Mouse (Mus musculus): Measurements from ENCODE around the gene Rbms1.

Gene Rbms1

DNA sequence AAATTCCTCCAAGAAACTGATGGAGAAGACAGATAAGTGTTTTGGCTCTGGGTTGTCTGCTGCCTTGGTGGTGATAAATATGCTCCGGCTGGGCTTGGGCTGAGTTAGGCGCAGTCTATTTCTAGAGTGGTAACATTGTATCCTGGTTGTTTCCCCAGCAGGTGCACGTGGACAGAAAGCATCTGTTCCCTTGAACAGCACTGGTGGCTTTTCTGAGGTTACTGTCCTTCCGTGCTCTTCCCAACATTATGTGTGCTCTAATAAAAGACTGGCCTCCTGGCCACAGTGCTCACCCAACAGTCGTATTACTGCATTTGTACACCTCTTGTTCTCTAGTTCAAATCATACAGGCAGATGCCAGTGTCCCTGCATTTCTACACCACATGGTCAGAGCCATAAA, 250.1 kb downstream of the Rbms1 start:
- DNase-seq (ENCODE audit: low read depth, low spot score): no peak

DNA sequence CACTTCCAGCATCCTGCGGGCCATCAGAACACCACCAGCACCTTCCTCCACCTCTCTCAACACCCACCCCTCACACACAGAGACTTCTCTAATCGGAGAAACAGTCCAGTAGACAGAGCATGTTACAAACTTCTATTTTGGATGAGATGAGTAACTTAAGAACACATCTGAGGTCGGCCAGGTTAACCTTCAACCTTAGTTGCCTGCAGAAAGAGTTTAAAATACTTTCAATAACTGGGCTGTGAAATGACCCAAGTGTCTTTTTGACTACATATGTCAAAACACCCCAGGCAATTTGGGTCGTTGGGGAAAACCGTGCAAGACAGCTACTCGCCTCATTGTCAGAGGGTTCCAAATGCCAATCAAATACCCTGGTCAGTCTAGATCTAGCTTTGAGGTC, 250.5 kb downstream of the Rbms1 start:
- DNase-seq (ENCODE audit: low read depth, low spot score): no peak

DNA sequence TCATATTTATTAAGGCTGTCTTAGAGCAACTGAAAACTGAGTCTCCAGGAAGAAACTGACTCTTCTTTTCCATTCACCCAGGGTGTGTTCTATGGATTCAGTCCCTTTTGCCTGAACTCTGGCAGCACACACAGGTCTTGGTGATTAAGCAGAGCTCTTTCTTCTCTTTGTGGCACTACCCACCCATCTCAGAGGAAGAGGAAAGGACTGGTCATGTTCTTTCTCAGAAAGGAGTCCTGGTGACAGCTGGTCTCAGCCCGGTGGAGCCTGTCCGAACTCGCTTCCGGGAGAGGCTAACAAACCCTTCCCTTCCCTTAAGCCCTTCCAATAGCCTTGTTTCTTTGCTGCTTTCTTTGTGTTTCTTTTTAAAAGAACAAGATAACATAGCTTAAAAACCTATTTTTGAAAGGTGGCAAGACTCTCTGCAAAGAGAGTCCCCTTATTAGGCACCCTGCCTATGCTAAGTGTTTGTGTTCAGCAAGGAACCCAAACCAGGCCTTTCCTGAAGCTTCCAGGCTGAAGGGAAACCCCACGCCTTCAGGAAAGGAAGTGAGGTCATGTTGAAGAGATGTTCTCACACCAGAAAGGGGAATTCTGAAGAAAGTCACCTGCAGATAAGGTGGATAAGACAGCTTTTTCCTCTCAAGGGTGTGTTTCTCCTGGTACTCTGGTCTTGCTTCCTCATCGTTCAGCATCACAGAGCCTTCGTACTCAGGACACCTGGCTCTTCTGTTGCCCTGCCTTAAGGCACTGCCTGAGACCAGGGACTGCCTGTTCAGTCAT, 251.7 kb downstream of the Rbms1 start:
- DNase-seq (ENCODE audit: low read depth, low spot score): no peak

DNA sequence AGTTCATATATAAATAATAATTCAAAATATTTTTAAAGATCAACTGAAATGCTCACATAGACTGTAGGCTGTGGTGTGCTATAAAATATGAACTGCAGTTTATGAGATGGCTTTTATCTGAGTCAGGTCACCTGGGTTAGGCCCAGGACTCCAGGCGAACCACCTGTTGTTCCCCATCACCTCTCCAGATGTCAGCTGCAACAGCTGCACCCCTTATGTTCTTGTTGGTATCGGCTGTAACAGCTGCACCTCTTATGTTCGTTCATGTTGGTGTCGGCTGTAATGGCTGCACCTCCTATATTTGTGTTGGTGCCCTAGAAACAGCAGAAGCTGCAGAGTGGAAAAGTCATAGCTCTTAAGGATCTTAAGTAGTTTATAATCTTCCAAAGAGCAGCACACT, 252.7 kb downstream of the Rbms1 start:
- no peak for DNase-seq (ENCODE audit: low read depth, low spot score)

DNA sequence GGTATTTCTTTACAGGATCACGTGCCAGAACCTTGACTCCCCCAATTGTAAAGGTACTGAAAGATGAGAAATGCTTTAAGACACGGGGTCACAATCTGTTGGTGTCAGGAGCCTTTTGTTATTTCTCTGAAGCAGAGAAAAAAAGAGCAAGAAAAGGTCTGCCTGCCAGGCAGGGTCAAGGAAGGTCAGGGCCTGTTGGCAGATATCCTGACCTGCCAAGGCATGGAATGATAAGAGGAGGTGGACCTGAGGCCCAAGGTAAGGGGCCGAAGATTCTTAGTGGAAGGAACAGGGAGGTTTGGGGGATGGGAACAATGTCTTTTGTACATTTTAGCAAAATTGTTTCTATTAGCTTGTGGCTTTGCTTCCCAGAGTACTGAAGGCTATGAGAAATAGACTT, 254.3 kb downstream of the Rbms1 start:
- no peak for DNase-seq (ENCODE audit: low read depth, low spot score)

DNA sequence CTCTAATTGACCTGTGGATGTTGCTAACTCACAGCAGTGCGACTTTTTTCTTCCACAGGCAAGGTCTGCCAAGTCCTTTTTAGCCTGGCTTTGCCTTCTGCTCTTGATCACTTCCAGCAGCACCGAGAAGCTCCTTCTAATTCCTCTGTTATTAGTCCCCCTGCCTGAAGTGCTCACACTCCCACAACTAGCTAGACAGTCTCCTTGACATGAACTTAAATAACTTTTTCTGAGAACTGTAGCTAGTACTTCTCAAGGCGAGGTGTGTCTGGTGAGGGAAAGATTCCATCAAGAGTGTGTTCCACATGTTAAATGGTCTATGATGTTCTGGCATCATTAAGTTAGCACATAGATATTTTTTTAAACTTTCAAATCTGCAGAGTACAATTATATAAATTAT, 256.1 kb downstream of the Rbms1 start:
- DNase-seq (ENCODE audit: low read depth, low spot score): no peak

DNA sequence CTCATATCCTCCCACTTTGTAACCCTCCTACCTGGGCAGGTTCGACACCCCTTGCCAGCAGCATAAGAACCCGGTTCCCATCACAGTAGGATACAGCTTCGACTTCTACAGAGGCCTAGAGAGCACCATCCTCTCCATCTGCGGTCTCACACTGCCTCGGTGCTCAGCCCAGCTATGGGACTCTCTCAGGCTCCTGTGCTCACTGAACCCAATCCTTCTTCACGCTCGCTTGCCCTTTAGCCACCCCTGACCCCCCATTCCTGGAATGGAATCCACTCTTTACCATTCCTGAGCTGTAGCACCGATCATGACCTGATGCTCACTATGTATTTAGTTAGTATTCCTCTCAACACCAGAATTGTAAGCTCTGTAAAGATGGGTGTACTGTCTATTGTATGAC, 257.6 kb downstream of the Rbms1 start:
- no peak for DNase-seq (ENCODE audit: low read depth, low spot score)

DNA sequence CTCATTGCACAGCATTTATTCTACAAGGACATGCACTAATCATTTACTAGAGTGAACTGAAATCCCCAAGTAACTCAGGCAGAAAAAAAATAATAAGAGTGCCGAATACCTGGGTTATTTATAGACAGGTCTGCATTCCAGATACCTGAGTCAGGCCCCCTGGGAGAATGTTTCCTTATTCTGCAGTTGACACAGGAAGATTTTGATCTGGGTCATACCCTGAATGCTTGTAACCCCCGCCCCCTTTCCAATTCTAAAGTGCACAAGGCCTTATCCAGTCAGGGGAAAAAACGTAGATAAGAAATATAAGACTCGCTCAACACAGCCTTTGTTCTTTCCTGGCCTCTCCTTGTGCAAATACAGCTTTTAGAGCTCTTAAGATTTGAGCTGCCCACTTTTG, 259.7 kb downstream of the Rbms1 start:
- no peak for DNase-seq (ENCODE audit: low read depth, low spot score)

DNA sequence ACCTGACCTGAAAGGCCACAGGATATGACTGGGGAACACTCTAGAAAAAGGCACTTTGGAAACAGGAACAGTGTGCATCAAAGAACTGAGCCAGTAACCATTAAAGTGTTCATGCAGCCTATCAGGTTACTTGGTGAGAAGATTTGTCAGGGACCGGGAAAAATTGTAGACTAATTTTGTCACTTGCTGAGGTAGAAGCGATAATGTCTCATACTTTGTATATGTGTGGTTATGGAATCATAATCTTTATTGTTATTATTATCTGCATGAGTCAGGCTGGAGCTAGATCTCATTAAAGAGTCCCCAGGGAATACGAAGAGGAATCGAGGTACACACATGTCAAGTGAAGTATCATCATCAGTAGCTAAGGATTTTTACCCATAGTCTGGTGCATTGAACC, 262.0 kb downstream of the Rbms1 start:
- DNase-seq (ENCODE audit: low read depth, low spot score): no peak

Measured in embryo, embryonic 11.5 days (tissue).